Mouse (Mus musculus) CD4-positive helper T cell, adult 2 months (primary cell): ENCODE data around the gene Zpbp2.
"Not testable (repeated sequence)": the region's sequence is repeated elsewhere in the genome, so short reads cannot be mapped to it uniquely, and the experiment has no call there.

Experiments used
- DNase-seq: peaks from one replicate; pipeline ENCODE4 v3.0.0-alpha.2; 2012; ENCODE audit warnings: low read depth, missing footprints, low spot score

Gene Zpbp2

GRCm38 (mm10) chr11:98589306-98589705, 38.4 kb downstream of the Zpbp2 start:
- no peak for DNase-seq

- DNase-seq: no peak
These were observed 39.9 kb downstream of the Zpbp2 start for GRCm38 (mm10) chr11:98590548-98591445.

GRCm38 (mm10) chr11:98595021-98595420, 44.1 kb downstream of the Zpbp2 start:
- DNase-seq: peak; percentile 58

GRCm38 (mm10) chr11:98595473-98595872, 44.6 kb downstream of the Zpbp2 start:
- no peak for DNase-seq

GRCm38 (mm10) chr11:98595955-98596354, 45.1 kb downstream of the Zpbp2 start:
- DNase-seq: peak; percentile 50

- peak; percentile 86 for DNase-seq
These were observed 46.5 kb downstream of the Zpbp2 start for GRCm38 (mm10) chr11:98597363-98597762.

- no peak for DNase-seq
These were observed 47.1 kb downstream of the Zpbp2 start, which contains the start of gene Lrrc3c for GRCm38 (mm10) chr11:98597991-98598390. TSS of gene Lrrc3c (plus strand) at chr11:98598291.

- DNase-seq: no peak
These were observed 48.0 kb downstream of the Zpbp2 start for GRCm38 (mm10) chr11:98598851-98599290.

GRCm38 (mm10) chr11:98599291-98599690, 48.4 kb downstream of the Zpbp2 start:
- no peak for DNase-seq

- DNase-seq: peak; percentile 29
These were observed 51.3 kb downstream of the Zpbp2 start for GRCm38 (mm10) chr11:98602090-98602690.

GRCm38 (mm10) chr11:98603953-98604352, 53.1 kb downstream of the Zpbp2 start:
- DNase-seq: no peak

GRCm38 (mm10) chr11:98604911-98605310, 54.0 kb downstream of the Zpbp2 start:
- DNase-seq: not testable (repeated sequence)

GRCm38 (mm10) chr11:98606763-98607162, 55.9 kb downstream of the Zpbp2 start:
- DNase-seq: peak; percentile 71
